Mouse (Mus musculus) ovary, adult 10 weeks (tissue): ENCODE measurements around the gene Klf9. TPM values are rescaled to one million over a fixed set of nuclear protein-coding genes. Genes with fewer than 3 reads are reported as not detected.

Experiments
- polyA plus RNA-seq: library from polyadenylated mRNA; stranded (reverse); fragments of 350-450 nt; fragmentation: Illumina TruSeq; extraction: RNeasy Lipid Tissue Mini Kit (QIAGEN cat#74804); gene quantifications from one replicate; pipeline ENCODE4 v1.2.3, GENCODE M21; 2014

The Klf9 gene
- 157 TPM for polyA plus RNA-seq

GRCm38 (mm10) chr19:23140689-23141317 lies at the start of gene Klf9:
TSS of gene Klf9 (plus strand) at chr19:23141226.

Other genes with a start within 250 kb of the Klf9 start
- gene Smc5, start 132.7 kb downstream of the Klf9 start, polyA plus RNA-seq: 115 TPM